Mouse (Mus musculus) limb, embryonic 11.5 days (tissue): ENCODE measurements around the gene Ehd1. TPM values are rescaled to one million over a fixed set of nuclear protein-coding genes. Genes with fewer than 3 reads are reported as not detected.
"Not testable (repeated sequence)": the region's sequence is repeated elsewhere in the genome, so short reads cannot be mapped to it uniquely, and the experiment has no call there.

Experiments
- ATAC-seq: fragments of 200-750 bp; cut with Nextera tagmentation; 2 replicates; pipeline ENCODE4 v1.8.0; 2017; ENCODE audit warnings: low read depth; ENCODE audit not compliant: insufficient number of reproducible peaks, low FRiP score, low TSS enrichment
- DNase-seq: peaks from one replicate; pipeline ENCODE4 v3.0.0-alpha.2; 2015; ENCODE audit warnings: low spot score
- H3K27ac ChIP-seq: fragments of 300-500 bp; sonication (generic); replicated peaks from 2 replicates; pipeline ENCODE4 v1.5.1; 2014; ENCODE audit warnings: low read depth, mild to moderate bottlenecking, low read length
- H3K27me3 ChIP-seq: fragments of 300-500 bp; sonication (generic); 2 replicates; pipeline ENCODE4 v1.6.1; 2014; ENCODE audit warnings: mild to moderate bottlenecking, low read length, mixed read lengths; ENCODE audit not compliant: control insufficient read depth, insufficient read depth
- H3K36me3 ChIP-seq: fragments of 300-500 bp; sonication (generic); 2 replicates; pipeline ENCODE4 v1.6.1; 2014; ENCODE audit warnings: mild to moderate bottlenecking, low read length, moderate library complexity, mixed read lengths; ENCODE audit not compliant: control insufficient read depth, insufficient read depth
- H3K4me1 ChIP-seq: fragments of 300-500 bp; sonication (generic); 2 replicates; pipeline ENCODE4 v1.6.1; 2014; ENCODE audit warnings: low read length, mixed read lengths; ENCODE audit not compliant: control insufficient read depth, insufficient read depth
- H3K4me2 ChIP-seq: fragments of 300-500 bp; sonication (generic); 2 replicates; pipeline ENCODE4 v1.6.1; 2014; ENCODE audit warnings: low read depth, mild to moderate bottlenecking, moderate library complexity; ENCODE audit not compliant: severe bottlenecking
- H3K4me3 ChIP-seq: fragments of 300-500 bp; sonication (generic); 2 replicates; pipeline ENCODE4 v1.5.1; 2014; ENCODE audit warnings: low read depth, low read length
- H3K9ac ChIP-seq: fragments of 300-500 bp; sonication (generic); 2 replicates; pipeline ENCODE4 v1.6.1; 2014; ENCODE audit warnings: mild to moderate bottlenecking, low read length
- H3K9me3 ChIP-seq: fragments of 300-500 bp; sonication (generic); 2 replicates; pipeline ENCODE4 v1.6.1; 2016; ENCODE audit warnings: low read length; ENCODE audit not compliant: control insufficient read depth
- WGBS: fragments of 180-500 bp; shearing (Covaris S2); extraction: QIAGEN DNeasy Blood & Tissue Kit; methylation state at CpG from one replicate; pipeline ENCODE4 v1.1.7; 2014; 5-methylcytosine and 5-hydroxymethylcytosine counted together
- polyA plus RNA-seq: library from polyadenylated mRNA; unstranded; fragments of >200 nt; fragmentation: Nextera tagmentation; extraction: Ambion mirVana; gene quantifications from 2 replicates; pipeline ENCODE4 v1.2.1, GENCODE M21; 2014

Gene Ehd1
- polyA plus RNA-seq, 1 experiment from 2014 or later, result 56.1 TPM

GRCm38 (mm10) chr19:6285632-6286433 is 9.3 kb downstream of the Ehd1 start:
- Histone ChIP-seq H3K9me3 (no peaks in the 10 kb centered on the region), H3K27ac (no peak overlapping the region), H3K4me3 (no peak overlapping the region), H3K36me3 (peaks cover 17% of the 10 kb centered on the region), H3K9ac (no peak overlapping the region), H3K4me2 (no peak overlapping the region), H3K27me3 (no peaks in the 10 kb centered on the region), H3K4me1 (no peaks in the 10 kb centered on the region)
- no peak for DNase-seq
- ATAC-seq, result no peak
- WGBS, result 77% methylated on average over 7 of the region's 7 CpGs

- no peak overlapping the region for H3K4me2 ChIP-seq
- H3K9ac ChIP-seq, result no peak overlapping the region
- H3K27me3 ChIP-seq, result no peaks in the 10 kb centered on the region
- H3K36me3 ChIP-seq, result peaks cover 11% of the 10 kb centered on the region
- DNase-seq (no peak), ATAC-seq (no peak)
- no peaks in the 10 kb centered on the region for H3K9me3 ChIP-seq
- no peak overlapping the region for H3K27ac ChIP-seq
- WGBS, result 91% methylated on average over 19 of the region's 19 CpGs
- H3K4me3 ChIP-seq, result no peak overlapping the region
- no peaks in the 10 kb centered on the region for H3K4me1 ChIP-seq
Measured at GRCm38 (mm10) chr19:6286434-6287401, 10.2 kb downstream of the Ehd1 start.

GRCm38 (mm10) chr19:6288236-6288894 is 11.8 kb downstream of the Ehd1 start:
- 78% methylated on average over 13 of the region's 13 CpGs for WGBS
- no peak overlapping the region; the same call in 1 of the 2 replicates for H3K9ac ChIP-seq
- H3K36me3 ChIP-seq, result peaks cover 7% of the 10 kb centered on the region
- H3K27me3 ChIP-seq, result no peaks in the 10 kb centered on the region
- no peaks in the 10 kb centered on the region for H3K9me3 ChIP-seq
- DNase-seq, result no peak
- ATAC-seq, result no peak
- H3K4me3 ChIP-seq, result no peak overlapping the region
- H3K4me1 ChIP-seq, result no peaks in the 10 kb centered on the region
- no peak overlapping the region for H3K4me2 ChIP-seq
- no peak overlapping the region for H3K27ac ChIP-seq

- peaks cover 12% of the 10 kb centered on the region for H3K36me3 ChIP-seq
- no peak for ATAC-seq
- no peak overlapping the region for H3K9ac ChIP-seq
- no peak overlapping the region for H3K4me3 ChIP-seq
- H3K4me1 ChIP-seq, result no peaks in the 10 kb centered on the region
- no peak for DNase-seq
- 94% methylated on average over 14 of the region's 14 CpGs for WGBS
- H3K4me2 ChIP-seq, result no peak overlapping the region
- no peaks in the 10 kb centered on the region for H3K27me3 ChIP-seq
- H3K27ac ChIP-seq, result no peak overlapping the region
- no peaks in the 10 kb centered on the region for H3K9me3 ChIP-seq
Measured at GRCm38 (mm10) chr19:6289696-6290238, 13.2 kb downstream of the Ehd1 start.

GRCm38 (mm10) chr19:6290720-6291116 is 14.2 kb downstream of the Ehd1 start:
- H3K4me2 ChIP-seq, H3K27ac ChIP-seq, H3K27me3 ChIP-seq, H3K4me3 ChIP-seq, H3K4me1 ChIP-seq, ATAC-seq, DNase-seq, H3K9me3 ChIP-seq, H3K9ac ChIP-seq: not testable (repeated sequence)
- whole genome bisulfite sequencing, result 93% methylated on average over 5 of the region's 6 CpGs
- H3K36me3 ChIP-seq, result peaks cover 16% of the 10 kb centered on the region

GRCm38 (mm10) chr19:6291117-6291781 is 14.7 kb downstream of the Ehd1 start:
- ATAC-seq, result no peak
- peaks cover 19% of the 10 kb centered on the region for H3K36me3 ChIP-seq
- no peaks in the 10 kb centered on the region for H3K9me3 ChIP-seq
- H3K27ac ChIP-seq, result no peak overlapping the region; the same call in 1 of the 2 replicates
- no peak for DNase-seq
- H3K27me3 ChIP-seq, result no peaks in the 10 kb centered on the region
- 74% methylated on average over 10 of the region's 10 CpGs for WGBS
- H3K4me1 ChIP-seq, result no peaks in the 10 kb centered on the region
- no peak overlapping the region for H3K4me3 ChIP-seq
- no peak overlapping the region for H3K9ac ChIP-seq
- no peak overlapping the region for H3K4me2 ChIP-seq

GRCm38 (mm10) chr19:6292262-6292661 is 15.7 kb downstream of the Ehd1 start:
- WGBS, result 92% methylated on average over 5 of the region's 5 CpGs
- ATAC-seq (no peak), DNase-seq (no peak)
- no peak overlapping the region for H3K9ac ChIP-seq
- no peaks in the 10 kb centered on the region for H3K4me1 ChIP-seq
- no peaks in the 10 kb centered on the region for H3K9me3 ChIP-seq
- no peaks in the 10 kb centered on the region for H3K27me3 ChIP-seq
- H3K36me3 ChIP-seq, result peaks cover 23% of the 10 kb centered on the region
- H3K27ac ChIP-seq, result no peak overlapping the region
- no peak overlapping the region for H3K4me3 ChIP-seq
- no peak overlapping the region for H3K4me2 ChIP-seq
